Mouse (Mus musculus): ENCODE results near the gene Vmn1r223. TPM values are rescaled to one million over a fixed set of nuclear protein-coding genes. Genes with fewer than 3 reads are reported as not detected.

Vmn1r223 gene
- total RNA-seq, 2 experiments from 2014 or later = not detected

Other genes with a start within 250 kb of the Vmn1r223 start
- not detected for gene Vmn1r213, start 239.5 kb upstream of the Vmn1r223 start, total RNA-seq (2021)
- not detected for gene Vmn1r214, start 216.7 kb upstream of the Vmn1r223 start, total RNA-seq (2021)
- not detected for gene Vmn1r215, start 179.1 kb upstream of the Vmn1r223 start, total RNA-seq (2021)
- not detected for gene Vmn1r217, start 128.9 kb upstream of the Vmn1r223 start, total RNA-seq (2021)
- not detected for gene Vmn1r218, start 114.0 kb upstream of the Vmn1r223 start, total RNA-seq (2021)
- gene Vmn1r219, start 87.8 kb upstream of the Vmn1r223 start, total RNA-seq (2021) = not detected
- gene Vmn1r220, start 59.2 kb upstream of the Vmn1r223 start, total RNA-seq (2021) = not detected
- not detected for gene Vmn1r221, start 33.0 kb upstream of the Vmn1r223 start, total RNA-seq (2021)
- not detected for gene Vmn1r222, start 11.2 kb upstream of the Vmn1r223 start, total RNA-seq (2021)
- gene Zfp322a, start 122.1 kb downstream of the Vmn1r223 start, total RNA-seq (2021) = 10 to 100 TPM; 16.8 to 20.2 TPM
- 1 to 10 TPM; 3.9 to 4.4 TPM for gene Abt1, start 176.7 kb downstream of the Vmn1r223 start, total RNA-seq (2021)
- not detected for gene Btn1a1, start 218.8 kb downstream of the Vmn1r223 start, total RNA-seq (2021)
- gene Btn2a2, start 241.7 kb downstream of the Vmn1r223 start, total RNA-seq (2021) = not detected

Data from heart, postnatal 25 days (tissue).